Mouse (Mus musculus): Measurements from ENCODE around the gene Trim10.
A peak's percentile ranks its signal among the peaks of the same experiment; 100 is the strongest.

Trim10 gene

GRCm38 (mm10) chr17:36869284-36869954, at the start of gene Trim10:
Gene Trim10 (plus strand): TSS chr17:36869574.
- no peak for DNase-seq

GRCm38 (mm10) chr17:36824005-36824404, 45.4 kb upstream of the Trim10 start:
- peak; percentile 69 for DNase-seq

- DNase-seq = no peak
These were observed 43.8 kb upstream of the Trim10 start for GRCm38 (mm10) chr17:36825525-36825924.

GRCm38 (mm10) chr17:36826002-36826401, 43.4 kb upstream of the Trim10 start:
- peak; percentile 92 for DNase-seq

- no peak for DNase-seq
These were observed 40.9 kb upstream of the Trim10 start for GRCm38 (mm10) chr17:36828488-36828887.

GRCm38 (mm10) chr17:36830470-36830869, 38.9 kb upstream of the Trim10 start:
- DNase-seq = no peak

- DNase-seq = no peak
These were observed 36.7 kb upstream of the Trim10 start for GRCm38 (mm10) chr17:36832694-36833093.

GRCm38 (mm10) chr17:36835591-36836426, 33.6 kb upstream of the Trim10 start:
- peak; percentile 78 for DNase-seq

GRCm38 (mm10) chr17:36836427-36836812, 33.0 kb upstream of the Trim10 start:
- DNase-seq = no peak

GRCm38 (mm10) chr17:36836874-36837647, 32.3 kb upstream of the Trim10 start, which contains the start of gene Trim26:
Gene Trim26 (plus strand): TSS chr17:36837134.
- peak; percentile 99 for DNase-seq

GRCm38 (mm10) chr17:36839001-36839400, 30.4 kb upstream of the Trim10 start:
- DNase-seq = no peak

GRCm38 (mm10) chr17:36839931-36840330, 29.4 kb upstream of the Trim10 start:
- DNase-seq = no peak

- DNase-seq = no peak
These were observed 28.4 kb upstream of the Trim10 start for GRCm38 (mm10) chr17:36840961-36841445.

GRCm38 (mm10) chr17:36843696-36844095, 25.7 kb upstream of the Trim10 start:
- no peak for DNase-seq

- DNase-seq = no peak
These were observed 25.1 kb upstream of the Trim10 start for GRCm38 (mm10) chr17:36844286-36844719.

- DNase-seq = no peak
These were observed 24.6 kb upstream of the Trim10 start for GRCm38 (mm10) chr17:36844725-36845124.

GRCm38 (mm10) chr17:36848911-36849310, 20.5 kb upstream of the Trim10 start:
- DNase-seq = no peak

- DNase-seq = no peak
These were observed 19.4 kb upstream of the Trim10 start for GRCm38 (mm10) chr17:36849992-36850391.

GRCm38 (mm10) chr17:36851200-36851599, 18.2 kb upstream of the Trim10 start:
- peak; percentile 25 for DNase-seq

GRCm38 (mm10) chr17:36851627-36852026, 17.7 kb upstream of the Trim10 start:
- no peak for DNase-seq

- DNase-seq = no peak
These were observed 13.9 kb upstream of the Trim10 start for GRCm38 (mm10) chr17:36855484-36855883.

GRCm38 (mm10) chr17:36856236-36856635, 13.1 kb upstream of the Trim10 start:
- no peak for DNase-seq

- DNase-seq = no peak
These were observed 11.2 kb upstream of the Trim10 start for GRCm38 (mm10) chr17:36858181-36858580.
